Mouse (Mus musculus) ES-Bruce4 (cell line): Measurements from ENCODE around the gene Sparcl1.

Experiments used
- CTCF ChIP-seq: IDR thresholded peaks from one replicate; pipeline ENCODE4 v1.8.1; 2011; ENCODE audit warnings: low read depth, low read length
- EP300 ChIP-seq: IDR thresholded peaks from 2 replicates; pipeline ENCODE4 v1.6.1; 2011; ENCODE audit warnings: low read depth, low read length; ENCODE audit not compliant: insufficient read depth
- POLR2A ChIP-seq: IDR thresholded peaks from one replicate; pipeline ENCODE4 v1.8.1; 2011; ENCODE audit warnings: low read length; ENCODE audit not compliant: insufficient read depth

- TF ChIP-seq POLR2A (no peak), EP300 (no peak), CTCF (no peak)
Observed at GRCm38 (mm10) chr5:104059628-104060027, 53.9 kb downstream of the Sparcl1 start.
